Mouse (Mus musculus) myocyte (in vitro differentiated cells): Measurements from ENCODE around the gene Gm45062.

Source experiments
- CEBPB ChIP-seq: IDR thresholded peaks from 2 replicates; pipeline ENCODE4 v1.6.1; 2011; ENCODE audit warnings: mild to moderate bottlenecking, moderate library complexity; ENCODE audit not compliant: poor library complexity, insufficient read depth, severe bottlenecking
- MAX ChIP-seq: IDR thresholded peaks from one replicate; pipeline ENCODE4 v1.6.1; 2011; ENCODE audit warnings: low read depth, mild to moderate bottlenecking, control low read depth
- MYOG ChIP-seq, 3 experiments: IDR thresholded peaks; one replicate each; pipeline ENCODE4 v1.6.1; 2011; ENCODE audit warnings: control low read depth in 2 of 3, low read depth in 2 of 3, mild to moderate bottlenecking in 2 of 3; ENCODE audit not compliant: insufficient read length in 2 of 3, control insufficient read depth in 1 of 3, insufficient read depth in 1 of 3
- POLR2A ChIP-seq: IDR thresholded peaks from one replicate; pipeline ENCODE4 v1.6.1; 2011; ENCODE audit warnings: low read depth, mild to moderate bottlenecking, control low read depth, moderate library complexity; ENCODE audit not compliant: insufficient read length

GRCm38 (mm10) chr6:8479176-8479575, 219.9 kb downstream of the Gm45062 start:
- TF ChIP-seq POLR2A (no peak), MAX (no peak), MYOG (IDR thresholded peaks at IDR 0.05; ENCODE audit: control insufficient read depth in 1 of 3, insufficient read depth in 1 of 3, insufficient read length in 2 of 3, low read depth in 2 of 3) (no peak), CEBPB (no peak)
